Mouse (Mus musculus) right cerebral cortex, adult 2 months (tissue): ENCODE measurements around the gene Hlcs.

ENCODE experiments used
- DNase-seq, 2 experiments: peaks; one replicate each; pipeline ENCODE4 v3.0.0; 2021 to 2022; ENCODE audit warnings: low spot score in 2 of 2

The Hlcs gene

DNA sequence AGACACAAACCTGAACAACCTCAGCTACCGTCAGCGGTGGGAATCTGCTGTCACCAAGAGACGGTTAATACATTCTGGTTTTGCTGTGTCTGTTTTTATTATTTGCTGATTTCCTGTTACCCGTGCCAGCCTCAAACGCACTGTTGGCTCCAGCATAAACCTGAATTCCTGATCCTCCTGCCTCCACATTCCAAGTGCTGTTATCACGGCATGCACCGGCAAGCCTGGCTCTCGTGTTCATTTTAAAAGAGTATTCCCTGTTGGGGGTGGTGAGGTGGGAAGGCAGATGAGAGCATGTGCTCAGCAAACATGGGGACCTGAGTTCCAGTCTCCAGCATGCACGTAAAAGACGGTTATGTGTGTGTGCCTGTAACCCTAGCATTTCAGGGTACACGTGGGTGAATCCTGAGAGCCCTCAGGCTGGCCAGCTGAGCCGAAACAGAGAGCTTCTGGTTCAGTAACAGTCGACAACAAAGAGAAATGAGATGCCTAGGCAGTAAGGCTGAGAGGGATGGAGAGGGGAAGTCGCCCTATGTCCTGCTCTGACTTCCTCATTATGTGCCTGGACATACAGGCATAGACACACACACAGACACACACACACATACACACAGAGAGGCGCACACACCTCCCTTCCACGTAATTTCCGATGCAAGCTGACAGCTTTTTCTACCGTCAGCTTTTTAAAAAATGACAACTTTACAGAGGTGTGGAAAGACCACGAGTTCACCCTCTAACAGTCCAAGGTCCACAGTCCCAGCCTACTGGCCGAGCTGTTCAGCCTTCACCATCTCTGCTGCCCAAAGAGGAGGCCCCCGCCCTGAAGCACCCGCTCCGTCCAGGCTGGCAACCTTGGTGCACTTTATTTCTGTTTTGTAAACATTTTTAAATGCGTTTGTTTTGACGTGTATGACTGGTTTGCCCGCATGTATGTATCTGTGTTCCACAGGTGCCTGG, 107.6 kb downstream of the Hlcs start:
- DNase-seq: no peak

DNA sequence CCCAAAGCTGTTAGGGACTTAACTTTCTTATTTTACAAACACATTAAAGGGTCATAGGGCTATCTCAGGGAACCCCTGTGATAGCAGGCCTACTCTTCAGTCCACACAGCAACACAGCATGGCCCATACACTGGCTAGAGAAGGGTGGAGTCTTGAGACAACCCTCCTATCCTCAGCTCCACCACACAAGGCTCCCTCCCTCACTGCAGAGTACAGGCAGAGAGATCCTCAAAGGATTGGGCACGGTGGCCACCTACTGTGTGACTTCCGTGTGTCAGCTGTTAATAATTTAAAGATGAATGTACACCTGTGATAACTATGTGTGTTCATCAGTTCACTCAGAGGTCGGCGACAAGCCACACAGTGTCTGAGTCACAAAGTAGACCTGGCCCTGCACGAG, 112.0 kb downstream of the Hlcs start:
- DNase-seq: no peak

- DNase-seq: no peak
Observed at GRCm38 (mm10) chr16:94195913-94196312, 117.5 kb downstream of the Hlcs start.

- DNase-seq: no peak
Observed at GRCm38 (mm10) chr16:94191379-94192315, 121.7 kb downstream of the Hlcs start.

- DNase-seq: no peak
Observed at GRCm38 (mm10) chr16:94190256-94190655, 123.1 kb downstream of the Hlcs start.

DNA sequence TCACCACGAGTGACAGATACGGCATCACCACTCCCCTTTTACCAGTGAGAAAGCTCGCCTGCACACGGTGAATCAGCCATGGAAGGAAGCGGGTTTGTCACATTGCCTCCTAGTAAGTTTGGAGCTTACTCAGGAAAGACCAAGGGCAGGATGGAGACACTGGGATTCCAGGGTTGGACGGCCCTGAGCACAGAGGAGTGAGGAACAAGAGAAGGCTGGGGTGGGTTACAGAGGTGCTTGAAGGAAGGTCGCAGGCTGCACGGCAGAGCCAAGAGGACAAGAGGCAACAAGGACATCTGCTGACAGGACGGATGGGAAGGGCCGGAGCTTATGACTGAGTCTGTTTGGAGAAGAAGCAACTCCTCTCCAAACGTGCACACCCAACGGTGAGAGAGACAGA, 126.8 kb downstream of the Hlcs start:
- no peak for DNase-seq

- DNase-seq: no peak
Observed at GRCm38 (mm10) chr16:94185430-94185829, 127.9 kb downstream of the Hlcs start.

- DNase-seq: no peak
Observed at GRCm38 (mm10) chr16:94180122-94180870, 133.1 kb downstream of the Hlcs start.

- DNase-seq: no peak
Observed at GRCm38 (mm10) chr16:94179341-94180121, 133.8 kb downstream of the Hlcs start.

DNA sequence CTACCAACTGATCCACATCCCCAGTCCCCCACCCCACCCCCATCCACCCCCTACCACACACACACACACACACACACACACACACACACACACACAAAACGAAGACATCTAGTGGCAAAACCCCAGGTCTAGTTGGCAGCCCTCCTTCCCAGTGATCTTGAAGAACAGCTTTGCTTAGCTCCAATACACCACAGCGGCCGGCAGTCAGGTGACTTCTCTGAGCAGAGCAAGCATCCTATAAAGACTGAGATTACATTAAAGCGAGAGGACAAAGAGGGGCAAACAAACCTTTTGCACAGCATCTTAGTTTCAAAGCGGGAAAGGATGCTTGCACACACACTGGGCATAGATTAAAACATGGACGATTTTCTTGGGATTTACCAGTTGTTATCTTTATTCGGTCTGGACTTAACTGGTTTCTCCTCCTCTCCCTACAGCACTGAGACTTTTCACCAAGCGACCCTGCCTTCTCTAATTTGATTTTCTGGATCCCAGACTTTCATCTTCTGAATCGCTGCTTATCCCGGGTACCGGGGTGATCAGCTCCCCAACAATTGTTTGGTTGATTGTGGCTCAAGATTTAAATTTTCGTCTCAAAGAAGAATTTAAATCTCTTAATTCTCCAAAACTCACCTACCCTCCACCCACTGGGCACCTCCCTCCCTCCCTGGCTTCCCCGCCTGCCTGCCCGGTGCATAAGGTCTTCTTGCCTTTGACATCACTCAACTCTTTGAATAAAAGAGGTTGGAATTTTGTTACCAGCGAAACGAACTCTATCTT, 134.7 kb downstream of the Hlcs start:
- DNase-seq: no peak

- DNase-seq: peak in 1 of 2 experiments; percentile 17
Observed at GRCm38 (mm10) chr16:94176997-94177857, 136.1 kb downstream of the Hlcs start.

DNA sequence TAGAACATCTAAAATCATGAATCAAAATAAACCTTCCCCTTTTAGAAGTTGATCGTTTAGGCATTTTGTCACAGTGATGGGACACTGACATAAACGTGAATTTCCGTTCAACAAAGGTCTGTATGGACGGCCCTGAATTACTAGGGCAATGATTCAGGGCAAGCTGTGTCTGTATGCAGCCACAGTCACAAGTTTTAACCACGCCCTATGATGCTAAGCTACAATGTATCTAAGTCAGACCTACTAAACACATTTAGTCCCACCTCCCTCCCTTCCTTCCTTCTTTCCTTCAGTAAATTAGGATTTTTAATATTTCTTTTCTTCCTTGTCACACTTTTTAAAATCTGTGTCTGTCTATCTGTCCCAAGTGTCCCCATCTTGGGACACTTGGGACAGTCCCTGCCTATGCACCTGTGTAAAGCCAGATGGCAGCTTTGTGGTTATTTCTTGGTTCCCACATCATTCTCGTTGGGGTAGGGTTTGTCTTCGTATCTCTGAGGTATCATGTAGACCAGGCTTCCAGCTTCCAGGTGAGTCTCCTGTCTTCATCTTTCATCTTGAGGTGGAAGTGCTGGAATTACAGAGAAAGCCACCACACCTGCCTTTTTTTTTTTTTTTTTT, 137.9 kb downstream of the Hlcs start:
- DNase-seq: no peak

- DNase-seq: no peak
Observed at GRCm38 (mm10) chr16:94173361-94173760, 140.0 kb downstream of the Hlcs start.

- no peak for DNase-seq
Observed at GRCm38 (mm10) chr16:94170218-94170617, 143.2 kb downstream of the Hlcs start.

DNA sequence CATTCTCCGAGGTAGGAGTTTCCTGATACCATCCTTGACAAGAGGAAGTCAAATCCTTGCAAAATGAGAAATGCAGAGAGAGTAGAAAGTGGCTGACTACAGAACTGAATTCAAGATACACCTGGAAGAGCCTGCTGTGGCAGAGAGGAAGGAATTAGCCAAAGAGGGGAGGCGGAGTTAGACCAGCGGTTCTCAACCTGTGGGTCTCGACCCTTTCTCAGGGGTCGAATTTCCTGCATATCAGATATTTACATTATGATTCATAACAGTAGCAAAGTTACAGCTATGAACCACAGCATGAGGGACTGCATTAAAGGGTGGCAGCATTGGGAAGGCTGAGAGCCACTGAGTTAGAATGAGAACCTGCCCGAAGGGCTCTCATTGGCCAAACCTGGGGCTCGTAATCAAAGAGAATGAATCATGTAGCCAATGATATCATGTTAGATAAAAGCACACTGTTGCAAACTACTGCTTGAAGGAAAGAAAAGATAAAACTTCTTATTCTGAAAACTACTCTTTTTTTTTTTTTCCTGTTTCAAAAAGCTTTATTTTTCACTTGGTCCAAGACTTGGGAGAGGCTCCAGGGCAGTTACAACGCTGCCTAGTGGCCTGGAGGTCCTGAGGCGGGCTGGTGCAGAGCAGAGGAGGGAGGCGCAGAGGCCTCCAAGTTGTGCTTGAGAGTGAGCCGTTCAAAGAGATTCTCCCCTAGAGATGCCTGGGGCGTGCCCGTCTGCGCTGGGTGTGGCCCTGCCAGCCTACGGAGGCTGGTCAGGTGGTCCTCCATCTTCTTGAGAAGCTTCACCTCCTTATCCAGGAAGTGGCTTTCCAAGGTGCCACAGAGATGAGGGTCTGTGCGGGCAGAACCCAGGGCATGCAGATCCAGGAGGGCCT, 144.5 kb downstream of the Hlcs start:
- no peak for DNase-seq

- no peak for DNase-seq
Observed at GRCm38 (mm10) chr16:94164978-94165377, 148.4 kb downstream of the Hlcs start.

- DNase-seq: no peak
Observed at GRCm38 (mm10) chr16:94164236-94164635, 149.1 kb downstream of the Hlcs start.

GRCm38 (mm10) chr16:94163051-94163450, 150.3 kb downstream of the Hlcs start:
- no peak for DNase-seq
